In the genomic region with DNA sequence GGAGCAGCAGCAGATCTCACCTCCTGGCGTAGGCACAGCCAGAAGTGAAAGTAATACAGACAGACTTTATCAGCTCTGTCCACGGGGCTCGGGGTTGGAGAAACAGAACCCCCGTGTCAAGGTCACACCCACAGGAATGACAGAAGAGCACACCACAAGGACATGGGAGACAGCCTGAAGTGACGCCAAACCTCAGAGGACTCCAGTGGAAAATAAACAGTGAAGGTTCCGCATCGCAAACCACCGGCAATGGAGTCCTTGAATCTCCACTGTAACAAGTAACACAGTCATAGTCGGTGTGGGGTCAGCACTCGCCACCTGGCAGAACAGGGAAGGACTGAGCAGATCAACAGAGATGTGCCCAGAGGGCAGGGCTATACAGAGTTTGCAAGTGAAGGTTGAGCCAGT, we compare ENCODE assay signal across 9 mouse cellular contexts. TPM values are rescaled to one million over a fixed set of nuclear protein-coding genes. Genes with fewer than 3 reads are reported as not detected.
A peak's percentile ranks its signal among the peaks of the same experiment; 100 is the strongest.
DNase-seq lines count a peak whose midpoint lies in the region; ATAC-seq and TF ChIP-seq lines count a peak whose summit lies in the region.
"Had no signal": no experiment of that assay in that cellular context is flagged by ENCODE, and none has a peak within 500 bp of the region (broad histone marks: within the 10 kb centered on the region; RNA-seq: fewer than 3 reads in every experiment).

No protein-coding gene starts in this region.

- H3K4me1 ChIP-seq in heart, embryonic 13.5 days = peaks cover 43% of the 10 kb centered on the region
- H3K4me1 ChIP-seq in E14TG2a.4 (replicated peaks; ENCODE audit: low read depth, low read length) = peaks cover 88% of the 10 kb centered on the region
- H3K4me1 ChIP-seq in intestine, embryonic 15.5 days (replicated peaks) = peaks cover 40% of the 10 kb centered on the region
- peaks cover 16% of the 10 kb centered on the region for H3K4me1 ChIP-seq in forebrain, embryonic 13.5 days

- H3K4me3 ChIP-seq in heart, embryonic 13.5 days = peak overlapping the region; percentile 23; the same call in 1 of the 2 replicates
- peak overlapping the region; percentile 54 for H3K4me3 ChIP-seq in E14TG2a.4 (replicated peaks; ENCODE audit: low read length)
- no peak overlapping the region for H3K4me3 ChIP-seq in intestine, embryonic 15.5 days (replicated peaks)
- H3K4me3 ChIP-seq in forebrain, embryonic 13.5 days = no peak overlapping the region

- H3K9ac ChIP-seq in heart, embryonic 13.5 days = peak overlapping the region; percentile 41
- H3K9ac ChIP-seq in intestine, embryonic 15.5 days = no peak overlapping the region
- H3K9ac ChIP-seq in forebrain, embryonic 13.5 days = no peak overlapping the region

- peak overlapping the region; percentile 60 for H3K4me2 ChIP-seq in heart, embryonic 13.5 days
- H3K4me2 ChIP-seq in intestine, embryonic 15.5 days (replicated peaks) = peak overlapping the region; percentile 18; the same call in 1 of the 2 replicates
- no peak overlapping the region for H3K4me2 ChIP-seq in forebrain, embryonic 13.5 days

- WGBS in heart, embryonic 13.5 days = 39% methylated on average over 10 of the region's 10 CpGs
- WGBS in intestine, embryonic 15.5 days = 57% methylated on average over 10 of the region's 10 CpGs
- whole genome bisulfite sequencing in forebrain, embryonic 13.5 days = 88% methylated on average over 10 of the region's 10 CpGs

- no peak; the same call in 1 of the 2 replicates for ATAC-seq in heart, embryonic 13.5 days (ENCODE audit: extremely low read depth, insufficient number of reproducible peaks, low FRiP score, low TSS enrichment)
- ATAC-seq in intestine, embryonic 15.5 days = 0 out of 2 replicates have a peak, but pooled peaks have one; percentile 14
- ATAC-seq in megakaryocyte, adult 5-6 weeks (ENCODE audit: poor library complexity, severe bottlenecking) = peak; percentile 59
- ATAC-seq in forebrain, embryonic 13.5 days = no peak
- ATAC-seq: hindbrain, embryonic 16.5 days had no signal

- H3K36me3 ChIP-seq in heart, embryonic 13.5 days = no peaks in the 10 kb centered on the region
- H3K36me3 ChIP-seq in E14TG2a.4 (ENCODE audit: insufficient read depth, low read length) = peaks cover 16% of the 10 kb centered on the region
- no peaks in the 10 kb centered on the region for H3K36me3 ChIP-seq in intestine, embryonic 15.5 days
- H3K36me3 ChIP-seq in forebrain, embryonic 13.5 days (ENCODE audit: poor library complexity, severe bottlenecking) = no peaks in the 10 kb centered on the region

- TF ChIP-seq CTCF in E14TG2a.4 (conservative IDR thresholded peaks at IDR 0.05; ENCODE audit: low read length) = no peak

- no peak for DNase-seq in heart, postnatal 4 days
- no peak for DNase-seq in layer of hippocampus, postnatal 36 days
- no peak for DNase-seq in embryo, embryonic 9.5 days (ENCODE audit: extremely low spot score)

- peak overlapping the region; percentile 13 for H3K27ac ChIP-seq in heart, embryonic 13.5 days (replicated peaks)
- peak overlapping the region; percentile 32; the same call in 1 of the 2 replicates for H3K27ac ChIP-seq in intestine, embryonic 15.5 days
- no peak overlapping the region for H3K27ac ChIP-seq in forebrain, embryonic 13.5 days

- H3K27me3 ChIP-seq in heart, embryonic 13.5 days (replicated peaks) = no peaks in the 10 kb centered on the region
- no peaks in the 10 kb centered on the region for H3K27me3 ChIP-seq in E14TG2a.4 (ENCODE audit: insufficient read depth, low read length)
- H3K27me3 ChIP-seq in intestine, embryonic 15.5 days (replicated peaks) = no peaks in the 10 kb centered on the region
- H3K27me3 ChIP-seq in forebrain, embryonic 13.5 days = no peaks in the 10 kb centered on the region

- no peaks in the 10 kb centered on the region for H3K9me3 ChIP-seq in heart, embryonic 13.5 days
- no peaks in the 10 kb centered on the region for H3K9me3 ChIP-seq in E14TG2a.4 (ENCODE audit: low read length)
- H3K9me3 ChIP-seq in intestine, embryonic 15.5 days = no peaks in the 10 kb centered on the region
- no peaks in the 10 kb centered on the region for H3K9me3 ChIP-seq in forebrain, embryonic 13.5 days (replicated peaks)

RNA-seq across cellular contexts. Expression of a gene that starts 35.5 kb away (rescaled TPM):
- 14.5 and 15.2 TPM in 2 replicates for polyA plus RNA-seq in heart, embryonic 13.5 days (2015; fragmentation: Nextera tagmentation; extraction: Ambion mirVana)
- 10 to 100 TPM; 32.5 to 37.1 TPM for total RNA-seq in heart, postnatal 4 days (2021)
- 21.1 and 22.9 TPM in 2 replicates for polyA plus RNA-seq in intestine, embryonic 15.5 days (2015; fragmentation: Nextera tagmentation; extraction: Ambion mirVana)
- 29.6 and 35.7 TPM in 2 replicates for total RNA-seq in megakaryocyte, adult 5-6 weeks (2015)
- total RNA-seq in megakaryocyte, adult 5-6 weeks (2017) = 15.9 and 17.6 TPM in 2 replicates
- total RNA-seq in layer of hippocampus, postnatal 36 days (2021) = 10 to 100 TPM; 43.4 to 59.0 TPM
- 6.6 and 7.3 TPM in 2 replicates for polyA plus RNA-seq in forebrain, embryonic 13.5 days (2015; fragmentation: Nextera tagmentation; extraction: Ambion mirVana)

Comparison
In these comparisons a context has a peak if more than half of its experiments do, and no peak if none do; other contexts are left out.
1. ATAC-seq: peak in intestine, embryonic 15.5 days (single experiment) and megakaryocyte, adult 5-6 weeks (single experiment); none in heart, embryonic 13.5 days (single experiment) and forebrain, embryonic 13.5 days (single experiment).
2. H3K4me3 ChIP-seq: peak in heart, embryonic 13.5 days (single experiment) and E14TG2a.4 (single experiment); none in intestine, embryonic 15.5 days (single experiment) and forebrain, embryonic 13.5 days (single experiment).